Mouse (Mus musculus): ENCODE data around the gene Mc1r. TPM values are rescaled to one million over a fixed set of nuclear protein-coding genes. Genes with fewer than 3 reads are reported as not detected.
"Not testable (repeated sequence)": the region's sequence is repeated elsewhere in the genome, so short reads cannot be mapped to it uniquely, and the experiment has no call there.

The Mc1r gene
- polyA plus RNA-seq, 1 experiment = 0.70 TPM

DNA sequence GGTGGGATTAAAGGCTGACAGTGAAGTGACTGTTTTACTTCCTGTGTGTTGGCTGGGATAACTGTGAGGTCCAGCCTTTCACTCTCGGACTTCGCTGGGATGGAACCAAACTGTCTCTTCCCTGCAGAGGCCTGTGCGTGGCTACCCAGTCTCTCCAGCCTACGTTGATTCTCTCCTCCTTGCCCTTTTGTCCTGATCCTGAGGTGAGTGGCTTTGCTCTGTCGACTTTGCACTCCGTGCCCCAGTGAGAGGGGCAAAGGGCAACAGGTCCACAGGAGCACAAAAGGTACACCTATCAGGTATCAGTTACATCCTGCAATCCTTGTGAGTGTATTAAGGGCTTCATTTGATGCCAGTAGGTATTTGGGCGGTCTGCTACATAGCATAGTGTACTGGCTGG, 16.5 kb downstream of the Mc1r start, which contains the start of gene Def8:
TSS of gene Def8 (plus strand) at position 87 of the 400 bp plus-strand sequence.
- 85% methylated on average over 7 of the region's 7 CpGs for WGBS
- TF ChIP-seq POLR2A (IDR thresholded peaks at IDR 0.05; ENCODE audit: borderline replicate concordance, control insufficient read depth, low read depth, low read length) = no peak
- TF ChIP-seq CTCF (IDR thresholded peaks at IDR 0.05; ENCODE audit: control insufficient read depth, insufficient read depth, low read length) = no peak
- Histone ChIP-seq H3K4me3 (replicated peaks; ENCODE audit: control insufficient read depth, low read depth, low read length) (no peak within 1 kb of the TSS), H3K4me1 (ENCODE audit: control insufficient read depth, insufficient read depth, low read length) (no peaks in the 10 kb centered on the region), H3K27ac (ENCODE audit: control insufficient read depth, insufficient read depth, low read depth, low read length, poor library complexity) (no peak within 1 kb of the TSS)

DNA sequence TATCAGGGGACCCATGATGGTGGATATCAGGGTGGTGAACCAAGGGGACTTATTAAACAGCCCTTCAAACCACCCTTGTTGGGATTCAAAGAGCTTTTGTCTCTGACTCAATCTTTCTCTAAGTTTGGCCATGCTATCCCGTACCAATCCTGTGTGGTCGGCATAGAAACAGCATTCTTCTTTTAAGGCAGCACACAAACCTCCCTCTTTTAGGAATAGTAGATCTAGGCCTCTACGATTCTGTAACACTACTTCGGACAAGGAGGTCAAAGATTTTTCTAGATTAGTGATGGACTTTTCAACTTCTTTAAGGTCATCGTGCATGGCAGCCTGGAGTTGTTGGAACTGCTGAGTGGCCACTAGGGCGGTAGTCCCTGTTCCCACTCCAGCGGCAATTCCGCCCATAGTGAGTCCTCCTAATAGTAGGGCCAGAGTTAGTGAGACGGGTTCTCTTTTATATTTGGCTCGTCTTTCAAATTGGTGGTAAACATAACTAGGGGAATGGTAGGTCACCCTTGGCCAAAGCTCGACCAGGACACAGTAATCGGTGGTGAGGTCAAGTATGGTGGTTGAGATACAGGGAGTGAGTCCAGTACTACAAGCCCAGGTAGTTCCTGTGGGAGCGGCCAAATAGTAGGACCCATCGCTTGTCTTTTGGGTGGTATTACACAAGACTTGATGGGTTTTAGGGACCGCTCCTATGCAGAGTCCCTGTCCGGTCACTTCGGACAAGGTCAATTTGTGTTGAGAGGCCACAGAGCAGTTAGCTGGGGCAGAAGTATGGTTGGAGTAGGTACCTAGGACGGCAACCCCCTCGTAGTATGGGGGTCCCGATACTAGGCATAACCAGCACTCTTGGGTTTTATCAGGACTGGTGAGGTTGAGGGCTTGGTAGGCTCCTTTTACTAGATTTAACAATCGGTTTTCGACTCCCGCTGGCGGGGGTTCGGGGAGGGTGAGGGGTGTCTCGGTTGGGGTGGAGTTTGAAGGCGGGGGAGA, 19.9 kb downstream of the Mc1r start:
- Histone ChIP-seq H3K27ac (ENCODE audit: control insufficient read depth, insufficient read depth, low read depth, low read length, poor library complexity) (no peak overlapping the region), H3K4me3 (replicated peaks; ENCODE audit: control insufficient read depth, low read depth, low read length) (no peak overlapping the region), H3K4me1 (ENCODE audit: control insufficient read depth, insufficient read depth, low read length) (no peaks in the 10 kb centered on the region)
- WGBS = 93% methylated on average over 27 of the region's 27 CpGs
- TF ChIP-seq POLR2A (IDR thresholded peaks at IDR 0.05; ENCODE audit: borderline replicate concordance, control insufficient read depth, low read depth, low read length) = no peak
- no peak for TF ChIP-seq CTCF (IDR thresholded peaks at IDR 0.05; ENCODE audit: control insufficient read depth, insufficient read depth, low read length)

DNA sequence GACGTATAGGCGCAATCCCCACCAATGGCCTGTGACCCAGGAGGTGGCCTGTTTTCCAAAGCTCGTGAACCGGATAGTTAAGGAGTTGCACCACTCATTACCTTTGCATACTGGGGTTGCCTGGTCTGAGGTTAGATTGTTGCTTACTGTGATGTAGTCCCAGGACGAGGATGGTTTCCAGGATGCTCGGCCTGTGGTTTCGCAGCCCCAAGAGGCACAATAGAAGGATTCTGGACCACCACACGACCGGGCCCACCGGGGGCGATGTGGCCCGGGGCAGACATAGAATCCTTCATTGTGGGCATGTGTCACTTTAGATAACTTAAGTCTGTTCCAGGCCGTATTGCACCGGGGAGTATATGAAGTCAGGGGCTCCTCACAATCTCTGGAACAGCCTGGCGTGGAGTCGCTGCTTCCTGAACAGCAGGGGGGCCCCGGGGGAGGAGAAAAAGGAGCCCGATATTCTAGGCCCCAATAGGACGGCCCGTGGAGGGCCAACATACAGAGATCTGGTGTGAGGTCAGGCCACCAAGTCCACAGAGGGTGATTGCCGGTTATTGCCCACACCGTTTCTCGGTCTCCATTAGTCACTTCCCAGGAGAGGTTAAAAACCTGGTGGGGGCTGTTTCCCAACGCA, 20.9 kb downstream of the Mc1r start:
- no peak for TF ChIP-seq CTCF (IDR thresholded peaks at IDR 0.05; ENCODE audit: control insufficient read depth, insufficient read depth, low read length)
- no peak for TF ChIP-seq POLR2A (IDR thresholded peaks at IDR 0.05; ENCODE audit: borderline replicate concordance, control insufficient read depth, low read depth, low read length)
- 92% methylated on average over 24 of the region's 24 CpGs for WGBS
- H3K4me3 ChIP-seq (replicated peaks; ENCODE audit: control insufficient read depth, low read depth, low read length) = no peak overlapping the region
- H3K4me1 ChIP-seq (ENCODE audit: control insufficient read depth, insufficient read depth, low read length) = no peaks in the 10 kb centered on the region
- no peak overlapping the region for H3K27ac ChIP-seq (ENCODE audit: control insufficient read depth, insufficient read depth, low read depth, low read length, poor library complexity)

DNA sequence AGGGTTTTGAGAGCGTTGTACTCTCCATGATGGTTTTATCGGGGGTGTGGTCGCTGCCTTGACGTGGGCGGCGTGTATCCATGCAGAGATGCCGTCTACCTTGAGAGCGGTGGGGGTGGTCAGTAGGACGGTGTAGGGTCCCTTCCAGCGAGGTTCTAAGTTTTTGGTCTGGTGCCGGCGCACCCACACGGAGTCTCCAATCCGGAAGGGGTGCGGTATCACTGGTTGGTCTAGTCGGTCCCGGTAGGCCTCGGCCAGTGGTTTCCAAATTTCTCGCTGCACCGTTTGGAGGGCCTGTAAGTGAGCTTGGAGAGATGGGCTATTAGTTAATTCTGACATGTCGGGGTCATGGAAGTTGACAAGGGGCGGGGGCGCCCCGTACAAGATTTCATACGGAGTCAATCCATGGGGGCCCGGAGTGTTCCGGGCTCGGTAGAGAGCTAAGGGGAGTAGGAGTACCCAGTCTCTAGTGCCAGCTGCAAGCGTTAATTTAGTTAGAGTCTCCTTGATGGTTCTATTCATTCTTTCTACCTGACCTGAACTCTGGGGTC, 21.5 kb downstream of the Mc1r start:
- 94% methylated on average over 29 of the region's 29 CpGs for WGBS
- Histone ChIP-seq H3K27ac (ENCODE audit: control insufficient read depth, insufficient read depth, low read depth, low read length, poor library complexity) (no peak overlapping the region), H3K4me3 (replicated peaks; ENCODE audit: control insufficient read depth, low read depth, low read length) (no peak overlapping the region), H3K4me1 (ENCODE audit: control insufficient read depth, insufficient read depth, low read length) (no peaks in the 10 kb centered on the region)
- TF ChIP-seq CTCF (IDR thresholded peaks at IDR 0.05; ENCODE audit: control insufficient read depth, insufficient read depth, low read length) (no peak), POLR2A (IDR thresholded peaks at IDR 0.05; ENCODE audit: borderline replicate concordance, control insufficient read depth, low read depth, low read length) (no peak)

DNA sequence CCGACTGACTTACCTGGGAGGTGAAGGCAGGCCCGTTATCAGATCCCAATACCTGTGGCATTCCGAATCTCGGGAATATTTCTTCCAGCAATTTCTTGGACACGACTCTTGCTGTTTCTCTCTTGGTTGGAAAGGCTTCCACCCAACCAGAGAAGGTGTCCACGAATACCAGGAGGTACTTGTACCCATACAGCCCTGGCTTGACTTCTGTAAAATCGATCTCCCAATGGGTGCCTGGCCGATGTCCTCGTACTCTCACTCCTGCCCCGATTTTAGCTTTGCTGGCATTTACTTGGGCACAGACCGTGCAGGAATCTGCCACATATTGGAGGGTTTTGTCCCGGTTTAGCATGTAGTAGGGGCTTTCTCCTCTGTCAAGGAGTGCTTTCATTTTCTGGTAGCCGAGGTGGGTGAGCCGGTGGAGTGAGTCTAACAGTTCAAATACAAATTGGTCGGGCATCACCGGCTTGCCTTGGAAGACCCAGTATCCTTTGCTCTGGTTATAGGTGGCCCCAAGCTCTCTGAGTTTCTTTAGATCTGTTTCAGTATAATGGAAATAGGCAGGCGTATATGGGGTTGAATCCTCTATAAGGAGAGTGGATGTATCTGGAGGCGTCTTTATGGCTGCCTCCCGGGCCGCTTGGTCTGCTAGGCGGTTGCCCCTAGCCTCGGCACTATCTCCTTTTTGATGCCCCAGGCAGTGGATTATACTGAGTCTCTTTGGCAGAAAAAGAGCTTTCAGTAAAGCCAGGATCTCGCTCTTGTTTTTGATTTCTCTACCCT, 22.2 kb downstream of the Mc1r start:
- H3K27ac ChIP-seq (ENCODE audit: control insufficient read depth, insufficient read depth, low read depth, low read length, poor library complexity) = no peak overlapping the region
- WGBS = 90% methylated on average over 23 of the region's 23 CpGs
- no peak overlapping the region for H3K4me3 ChIP-seq (replicated peaks; ENCODE audit: control insufficient read depth, low read depth, low read length)
- TF ChIP-seq POLR2A (IDR thresholded peaks at IDR 0.05; ENCODE audit: borderline replicate concordance, control insufficient read depth, low read depth, low read length) = no peak
- TF ChIP-seq CTCF (IDR thresholded peaks at IDR 0.05; ENCODE audit: control insufficient read depth, insufficient read depth, low read length) = no peak
- no peaks in the 10 kb centered on the region for H3K4me1 ChIP-seq (ENCODE audit: control insufficient read depth, insufficient read depth, low read length)

DNA sequence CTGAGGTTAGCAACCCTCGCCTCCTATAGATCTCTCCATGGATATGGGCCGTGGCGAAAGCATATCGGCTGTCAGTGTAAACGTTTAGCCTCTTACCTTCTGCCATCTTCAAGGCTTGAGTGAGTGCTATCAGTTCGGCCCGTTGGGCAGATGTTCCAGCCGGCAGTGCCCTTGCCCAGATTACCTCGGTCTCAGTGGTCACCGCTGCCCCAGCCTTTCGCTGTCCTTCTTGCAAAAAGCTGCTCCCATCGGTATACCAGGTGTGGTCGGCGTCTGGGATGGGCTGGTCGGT, 22.8 kb downstream of the Mc1r start:
- WGBS = 89% methylated on average over 15 of the region's 15 CpGs
- H3K4me1 ChIP-seq (ENCODE audit: control insufficient read depth, insufficient read depth, low read length); H3K4me3 ChIP-seq (replicated peaks; ENCODE audit: control insufficient read depth, low read depth, low read length); H3K27ac ChIP-seq (ENCODE audit: control insufficient read depth, insufficient read depth, low read depth, low read length, poor library complexity): not testable (repeated sequence)

DNA sequence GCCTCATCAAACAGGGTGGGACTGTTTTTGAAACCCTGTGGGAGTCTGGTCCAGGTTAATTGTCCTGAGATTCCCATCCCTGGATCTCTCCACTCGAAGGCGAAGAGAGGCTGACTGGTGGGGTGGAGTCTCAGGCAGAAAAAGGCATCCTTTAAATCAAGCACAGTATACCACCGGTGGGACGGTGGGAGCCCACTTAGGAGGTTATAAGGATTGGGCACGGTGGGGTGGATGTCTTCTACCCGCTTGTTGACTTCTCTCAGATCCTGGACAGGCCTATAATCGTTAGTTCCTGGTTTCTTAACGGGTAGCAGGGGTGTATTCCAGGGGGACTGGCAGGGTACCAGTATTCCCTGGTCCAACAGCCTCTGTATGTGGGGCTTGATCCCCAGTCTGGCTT, 24.0 kb downstream of the Mc1r start:
- H3K4me3 ChIP-seq (replicated peaks; ENCODE audit: control insufficient read depth, low read depth, low read length); H3K4me1 ChIP-seq (ENCODE audit: control insufficient read depth, insufficient read depth, low read length); H3K27ac ChIP-seq (ENCODE audit: control insufficient read depth, insufficient read depth, low read depth, low read length, poor library complexity): not testable (repeated sequence)
- WGBS = 88% methylated on average over 8 of the region's 8 CpGs

All from bone marrow, adult 2 months (tissue).